Mouse (Mus musculus): ENCODE measurements around the gene Ropn1l.

DNA sequence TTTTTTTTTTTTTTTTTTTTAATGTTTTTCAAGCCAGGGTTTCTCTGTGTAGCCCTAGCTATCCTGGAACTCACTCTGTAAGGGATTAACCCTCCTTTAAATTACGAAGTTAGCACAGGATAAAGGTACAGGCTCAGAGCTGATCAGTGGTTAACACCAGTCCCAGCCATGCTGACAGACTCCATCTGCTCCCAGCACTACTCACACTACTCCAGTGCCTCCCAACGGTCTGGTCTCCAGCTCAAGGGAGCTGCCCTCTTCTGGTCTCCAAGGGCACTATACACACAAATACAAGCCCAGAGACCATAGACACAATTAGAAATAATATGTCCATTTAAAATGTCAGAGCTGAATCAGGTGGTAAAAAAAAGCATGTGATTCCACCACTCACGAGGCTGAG lies 40.8 kb upstream of the Ropn1l start:
- TF ChIP-seq CTCF (IDR thresholded peaks at IDR 0.05; ENCODE audit: control insufficient read depth, insufficient read depth, insufficient replicate concordance, low read depth, low read length), result no peak
- TF ChIP-seq POLR2A (IDR thresholded peaks at IDR 0.05; ENCODE audit: control insufficient read depth, low read depth, low read length), result no peak
